Mouse (Mus musculus): ENCODE data around the gene Osbpl3.

Osbpl3 gene

GRCm38 (mm10) chr6:50340226-50340906 lies 115.6 kb downstream of the Osbpl3 start:
- intact Hi-C loops (cut with DNase I), result no loop called here

GRCm38 (mm10) chr6:50337431-50337830 lies 118.6 kb downstream of the Osbpl3 start:
- intact Hi-C loops (cut with DNase I), result no loop called here

DNA sequence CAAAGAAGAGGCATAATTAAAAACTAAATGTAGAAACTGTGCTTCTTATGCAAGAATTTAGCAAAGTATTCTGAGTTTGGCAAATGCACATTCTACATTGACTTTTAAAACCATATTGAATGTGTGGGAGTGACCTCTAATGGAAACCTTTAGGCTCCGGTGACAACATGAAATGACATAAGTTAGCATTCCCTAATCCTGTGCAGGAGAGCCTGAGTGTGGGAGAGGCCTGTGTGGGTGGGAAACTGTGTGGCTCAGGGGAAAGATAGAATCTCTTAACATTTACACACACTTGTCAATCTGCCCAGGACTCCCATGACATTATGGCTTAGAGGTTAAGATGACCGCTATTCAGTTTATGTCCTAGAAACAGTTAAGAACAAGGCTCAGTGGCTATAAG lies 119.6 kb downstream of the Osbpl3 start:
- intact Hi-C loops (cut with DNase I), result no loop called here

DNA sequence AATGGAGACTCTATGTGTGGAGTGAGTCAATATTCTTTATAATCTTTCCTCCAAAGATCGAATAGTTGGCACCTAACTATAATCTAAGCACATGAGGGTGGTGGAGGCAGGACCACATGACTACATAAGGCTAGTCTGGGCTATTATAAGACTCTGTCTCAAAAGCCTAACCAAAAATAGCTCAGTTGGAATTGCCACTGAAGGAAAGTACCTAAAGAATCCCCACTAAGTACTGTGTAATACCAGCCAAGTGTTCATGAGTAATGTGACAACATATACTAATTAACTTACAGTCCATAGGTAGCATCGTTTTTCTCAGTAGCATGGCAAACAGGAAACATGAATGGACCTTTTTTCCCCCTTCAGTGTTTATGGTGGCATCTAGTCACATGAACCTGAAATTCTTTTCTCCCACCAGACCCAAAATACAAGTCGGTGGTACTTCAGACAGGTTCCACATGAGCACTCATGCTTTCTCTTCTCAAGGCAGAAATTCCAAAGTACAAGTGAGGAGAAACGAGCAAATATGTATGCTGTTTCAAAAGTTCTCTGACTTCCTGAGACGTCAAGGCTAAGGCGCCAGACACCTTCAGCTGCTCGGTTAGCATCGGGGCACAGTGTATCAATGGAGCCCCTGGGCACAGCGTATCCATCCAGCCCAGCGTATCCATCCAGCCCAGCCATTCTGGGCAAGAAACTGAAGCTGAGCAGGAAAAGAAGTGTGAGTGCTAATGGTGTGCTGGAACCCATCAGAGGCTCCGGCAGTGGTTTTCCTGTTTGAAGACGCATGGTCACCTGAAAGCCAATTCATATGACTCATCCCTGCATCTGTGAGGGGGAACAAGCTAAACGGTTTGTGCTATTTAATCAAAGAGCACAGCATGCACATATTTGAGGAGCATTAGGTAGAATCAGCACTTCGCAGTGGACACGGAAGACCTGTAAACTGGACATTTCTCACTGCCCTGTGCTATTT lies 120.9 kb downstream of the Osbpl3 start:
- intact Hi-C loops (cut with DNase I), result no loop called here

GRCm38 (mm10) chr6:50333346-50333745 lies 122.7 kb downstream of the Osbpl3 start:
- intact Hi-C loops (cut with DNase I), result no loop called here

DNA sequence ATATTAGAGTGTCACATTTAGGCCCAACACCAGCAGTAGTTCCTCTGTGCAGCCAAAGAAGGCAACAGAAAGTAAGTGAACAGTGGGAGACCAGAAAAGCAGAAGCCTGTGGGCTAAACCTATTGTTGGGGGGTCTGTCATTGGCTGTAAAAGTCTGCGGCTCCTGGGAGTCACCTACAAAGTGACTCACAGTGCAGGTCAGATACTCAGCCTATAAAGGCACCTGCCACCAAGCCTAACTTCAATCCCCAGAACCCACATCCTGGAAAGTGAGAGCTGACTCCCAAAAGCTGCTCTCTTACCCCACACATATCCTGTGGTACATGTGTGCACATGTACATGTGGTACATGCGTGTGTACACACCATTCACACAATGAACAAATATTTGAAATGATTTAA lies 124.5 kb downstream of the Osbpl3 start:
- intact Hi-C loops (cut with DNase I), result no loop called here

DNA sequence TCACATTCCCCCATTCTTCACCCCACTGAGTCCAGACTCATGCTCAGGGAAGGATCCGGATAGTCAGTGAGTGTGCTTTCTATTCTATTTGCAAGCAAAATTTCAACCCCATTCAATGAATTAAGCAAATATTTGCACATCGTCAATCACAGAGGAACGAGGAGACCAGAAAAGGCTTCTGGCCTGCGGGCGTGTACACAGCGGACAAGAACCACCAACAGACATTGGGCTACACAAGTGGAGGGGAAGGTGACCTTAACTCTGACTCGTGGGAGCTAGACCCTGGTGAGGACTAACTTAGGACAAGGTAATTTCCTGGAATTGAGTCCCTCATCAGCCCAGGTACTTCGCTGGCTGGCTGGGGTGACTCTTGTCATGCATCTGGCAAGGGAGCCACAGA lies 126.6 kb downstream of the Osbpl3 start:
- intact Hi-C loops (cut with DNase I), result no loop called here

DNA sequence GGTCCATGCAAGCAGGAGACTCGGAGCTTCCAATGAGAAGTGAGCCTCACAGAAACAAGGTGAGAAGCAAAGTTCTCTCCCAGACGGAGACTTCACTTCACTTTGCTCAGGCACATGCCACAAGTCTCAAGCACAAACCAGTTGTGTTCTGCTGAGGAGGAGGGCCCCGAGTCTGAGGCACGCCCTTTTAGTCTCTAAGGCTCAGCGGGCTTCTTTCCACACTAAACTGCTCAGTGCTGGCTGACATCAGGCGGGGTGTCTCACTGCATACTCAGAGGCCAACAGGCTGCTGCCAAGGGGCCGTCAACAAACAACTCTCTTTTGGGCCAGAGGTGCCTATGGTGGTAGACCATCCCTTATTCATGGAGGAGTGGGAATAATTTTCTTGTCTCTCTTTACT lies 127.1 kb downstream of the Osbpl3 start:
- intact Hi-C loops (cut with DNase I), result no loop called here

DNA sequence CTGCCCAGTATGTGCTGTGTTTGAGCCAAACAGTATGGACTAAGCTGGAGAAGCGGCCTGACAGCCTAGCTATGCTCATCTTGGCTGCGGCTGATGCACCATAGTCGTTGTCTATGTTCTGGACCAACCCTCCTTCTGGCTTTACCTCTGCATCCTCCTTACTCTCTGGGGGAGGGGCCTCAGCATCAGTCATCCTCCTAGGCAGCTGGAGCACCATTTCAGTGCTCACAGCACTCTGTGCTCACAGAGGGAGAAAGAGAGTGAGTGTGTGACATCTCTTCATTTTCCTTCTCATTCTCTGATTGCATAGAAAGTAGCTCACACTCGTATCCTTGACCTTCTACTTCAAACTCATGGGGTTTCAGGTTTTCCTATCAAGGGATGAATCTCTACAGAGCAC lies 129.8 kb downstream of the Osbpl3 start:
- intact Hi-C loops (cut with DNase I), result no loop called here

- intact Hi-C loops (cut with DNase I), result no loop called here
These were observed 130.5 kb downstream of the Osbpl3 start for GRCm38 (mm10) chr6:50325485-50325884.

DNA sequence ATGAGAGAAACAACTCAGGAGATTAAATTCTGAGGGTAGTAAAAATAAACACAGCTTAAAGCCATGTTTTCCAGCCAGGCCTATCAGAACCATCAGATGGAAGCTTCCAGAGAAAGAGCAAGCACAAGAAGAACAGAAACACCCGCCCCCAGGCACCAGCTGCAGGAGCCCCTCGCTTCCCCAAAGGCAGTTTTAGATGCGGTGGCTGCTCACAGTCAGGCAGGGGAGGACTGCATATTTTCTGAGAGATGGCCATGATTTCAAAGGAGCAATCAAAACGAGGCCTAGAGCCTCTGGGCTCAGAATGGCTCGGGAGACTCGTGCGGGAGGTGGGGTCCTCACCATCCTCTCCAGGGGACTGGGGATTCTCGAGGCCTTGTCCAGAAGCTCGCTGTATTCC lies 133.4 kb downstream of the Osbpl3 start:
- intact Hi-C loops (cut with DNase I), result no loop called here

GRCm38 (mm10) chr6:50321739-50322138 lies 134.3 kb downstream of the Osbpl3 start:
- intact Hi-C loops (cut with DNase I), result no loop called here

DNA sequence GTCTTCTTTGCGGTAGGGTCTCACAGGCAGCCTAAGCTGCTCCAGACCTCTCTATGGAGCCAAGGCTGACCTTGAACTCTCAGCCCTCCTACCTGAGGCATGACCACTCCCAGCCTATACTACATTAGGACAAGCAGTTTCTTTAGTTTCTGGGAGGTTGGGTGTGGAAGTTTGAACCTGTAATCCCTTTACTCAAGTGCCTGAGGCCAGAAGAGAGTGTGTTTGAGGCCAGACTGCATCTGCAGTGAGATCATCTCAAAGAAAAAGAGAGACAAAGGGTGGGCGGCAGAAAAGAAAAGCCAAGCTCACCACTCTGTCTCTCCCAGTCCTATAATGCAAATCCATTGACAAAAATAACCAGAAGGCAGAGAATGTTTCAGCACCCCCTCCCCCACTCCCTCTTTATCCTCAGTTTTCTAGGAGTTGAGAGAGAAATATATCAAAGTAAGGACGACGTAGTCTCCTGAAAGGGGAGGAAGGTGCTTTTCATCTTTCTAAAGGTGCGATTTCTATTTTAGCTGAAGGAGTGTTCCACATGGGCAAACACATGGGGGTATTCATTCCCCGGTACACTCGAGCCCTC lies 137.3 kb downstream of the Osbpl3 start:
- intact Hi-C loops (cut with DNase I), result no loop called here

DNA sequence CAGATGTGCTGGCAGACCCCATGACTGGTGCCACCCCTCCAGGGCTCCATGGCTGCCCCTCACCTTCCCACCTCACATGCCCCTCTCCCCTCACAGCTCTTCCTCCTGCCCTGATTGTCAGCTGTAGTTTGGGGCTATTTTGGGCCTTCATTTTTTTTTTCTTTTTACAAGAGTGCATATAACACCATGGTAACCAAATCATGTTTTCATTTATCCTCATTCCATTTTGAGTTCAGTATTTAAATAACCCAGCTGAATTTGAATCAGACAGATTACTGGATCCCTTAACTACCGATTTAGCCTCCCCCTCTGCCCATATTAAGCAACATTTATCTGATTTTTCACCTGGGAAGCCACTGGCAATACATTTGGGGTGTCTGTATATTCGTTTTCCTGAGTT lies 137.9 kb downstream of the Osbpl3 start:
- intact Hi-C loops (cut with DNase I), result no loop called here

- intact Hi-C loops (cut with DNase I), result no loop called here
These were observed 139.1 kb downstream of the Osbpl3 start for GRCm38 (mm10) chr6:50316795-50317505.

GRCm38 (mm10) chr6:50314406-50315071 lies 141.5 kb downstream of the Osbpl3 start:
- intact Hi-C loops (cut with DNase I), result no loop called here

DNA sequence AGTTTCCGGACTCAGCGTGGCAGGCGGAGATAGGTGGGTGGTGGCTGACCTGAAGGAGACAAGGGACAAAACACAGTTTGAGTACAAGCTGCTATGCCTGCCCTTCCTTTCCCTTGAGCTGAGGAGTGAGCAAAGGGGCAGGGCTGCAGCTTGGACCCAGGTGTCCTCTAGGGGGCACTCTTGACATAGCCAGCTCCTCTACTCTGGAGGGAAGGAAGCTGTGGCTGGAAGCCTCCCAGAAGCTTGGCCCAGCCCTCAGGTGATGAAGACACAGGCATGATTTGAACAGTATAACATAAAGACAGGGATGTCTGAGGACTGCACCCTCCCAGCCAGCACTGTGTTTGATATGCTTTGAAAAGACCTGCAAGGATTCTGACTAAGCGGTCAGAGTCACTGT lies 143.4 kb downstream of the Osbpl3 start:
- intact Hi-C loops (cut with DNase I), result no loop called here

DNA sequence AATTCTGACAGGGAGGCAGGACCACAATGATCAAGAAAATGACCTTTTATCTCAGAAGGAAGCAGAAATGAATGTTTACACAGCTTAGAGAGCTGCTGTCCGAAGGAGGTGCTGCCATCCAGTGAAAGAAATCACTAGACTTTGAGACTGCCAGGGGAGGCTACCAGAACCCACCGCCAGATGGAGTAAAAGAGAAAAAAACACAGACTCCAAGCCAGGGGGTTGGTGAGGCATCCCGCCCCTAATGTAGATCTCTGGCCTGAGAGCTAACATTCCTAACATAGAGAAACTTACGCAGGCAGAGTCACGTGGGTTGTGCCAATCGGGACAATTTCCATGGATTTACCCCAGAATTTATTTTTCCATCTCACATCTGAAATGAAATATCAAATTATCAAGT lies 147.0 kb downstream of the Osbpl3 start:
- intact Hi-C loops (cut with DNase I), result no loop called here

- intact Hi-C loops (cut with DNase I), result no loop called here
These were observed 149.4 kb downstream of the Osbpl3 start for GRCm38 (mm10) chr6:50306625-50307024.

DNA sequence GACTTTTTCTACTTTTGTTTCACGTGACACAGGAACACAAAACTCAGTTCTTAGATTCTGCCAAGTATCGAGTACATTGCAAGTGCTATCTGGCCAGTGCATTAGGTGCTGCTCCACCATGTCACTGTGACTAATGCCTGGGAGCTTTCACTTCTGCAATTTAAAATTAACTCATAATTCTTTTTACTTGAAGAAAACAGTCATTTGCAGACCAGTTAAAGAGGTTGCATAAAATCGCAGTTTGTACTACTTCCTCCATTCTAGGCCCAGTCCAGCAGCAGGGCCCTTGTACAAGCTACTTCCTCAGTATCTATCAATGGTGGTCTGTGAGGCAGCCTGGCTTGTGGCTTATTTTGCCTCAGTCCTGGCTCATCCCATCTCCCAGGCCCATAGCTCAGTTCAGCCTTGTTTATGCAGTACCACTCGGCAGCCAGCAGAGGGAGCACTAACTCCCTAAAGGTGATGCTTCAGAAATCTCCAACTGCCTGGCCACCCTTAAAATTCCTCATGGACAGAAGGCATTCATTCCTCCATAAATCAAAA lies 151.0 kb downstream of the Osbpl3 start:
- intact Hi-C loops (cut with DNase I), result loop anchor here (2.0 kb wide), 1 partner anchor 232 kb away; no protein-coding TSS in a partner anchor

DNA sequence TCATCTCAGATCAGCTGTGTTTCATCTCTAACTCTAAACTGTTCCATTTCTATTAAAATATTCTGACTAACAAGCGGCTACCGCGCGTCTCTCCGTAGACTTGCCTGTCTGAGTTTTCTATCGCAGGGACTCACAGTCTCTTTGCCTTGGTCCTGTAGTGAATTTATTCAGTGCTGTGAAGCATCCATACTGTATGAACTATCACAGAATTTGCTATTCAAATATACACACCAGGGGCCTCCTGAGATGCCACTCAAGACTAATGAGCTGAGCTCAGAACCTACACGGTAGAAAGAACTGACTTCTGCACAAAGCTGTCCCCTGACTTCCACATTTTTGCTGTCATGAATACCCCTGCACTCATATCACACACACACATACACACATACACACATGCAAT lies 154.9 kb downstream of the Osbpl3 start:
- intact Hi-C loops (cut with DNase I), result no loop called here
